Mouse (Mus musculus): Measurements from ENCODE around the gene Phf19. TPM values are rescaled to one million over a fixed set of nuclear protein-coding genes. Genes with fewer than 3 reads are reported as not detected.

The Phf19 gene
- polyA plus RNA-seq, 1 experiment from 2014 or later: 1.3 TPM

- Histone ChIP-seq H3K4me2 (replicated peaks; ENCODE audit: low read depth, low read length) (no peak overlapping the region), H3K9me3 (ENCODE audit: low read length) (no peaks in the 10 kb centered on the region), H3K27ac (ENCODE audit: low read length) (no peak overlapping the region), H3K9ac (replicated peaks; ENCODE audit: low read depth) (no peak overlapping the region), H3K27me3 (replicated peaks; ENCODE audit: insufficient read depth, low read length) (no peaks in the 10 kb centered on the region), H3K36me3 (ENCODE audit: insufficient read depth, low read length) (no peaks in the 10 kb centered on the region), H3K4me1 (ENCODE audit: insufficient read depth, low read depth, low read length) (no peaks in the 10 kb centered on the region), H3K4me3 (ENCODE audit: low read depth, low read length) (no peak overlapping the region)
- DNase-seq (ENCODE audit: low spot score) (no peak), ATAC-seq (no peak)
- no peak for TF ChIP-seq EP300 (IDR thresholded peaks at IDR 0.05)
- TF ChIP-seq CTCF (IDR thresholded peaks at IDR 0.05): no peak
- 85% methylated on average over 10 of the region's 10 CpGs for WGBS
These were observed 33.8 kb downstream of the Phf19 start for GRCm38 (mm10) chr2:34880054-34880453.

DNA sequence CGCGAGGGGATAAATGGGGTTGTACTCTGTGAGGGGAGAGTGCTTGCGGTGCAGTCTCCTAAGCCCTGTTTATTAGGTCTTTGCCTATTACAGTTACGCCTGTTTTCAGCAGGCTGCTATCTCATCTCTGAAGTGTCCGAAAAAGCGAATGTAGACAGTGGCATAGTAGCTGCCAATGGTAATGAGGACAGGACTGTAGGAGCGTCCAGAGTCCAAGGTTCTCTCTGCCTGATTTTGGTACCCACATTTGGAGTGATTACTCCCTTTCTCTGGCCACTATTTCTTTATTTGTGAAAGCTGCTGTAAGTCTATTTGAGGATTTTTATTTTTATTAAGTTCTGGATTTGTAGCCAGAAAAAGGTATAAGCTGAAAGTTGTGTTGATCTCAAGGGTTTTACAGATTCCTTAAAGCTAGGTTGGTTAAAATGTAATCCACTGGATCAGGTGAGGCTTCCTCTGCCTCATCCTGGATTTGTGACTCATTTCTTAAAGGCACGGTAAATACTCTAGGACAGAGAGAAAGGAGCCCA, 38.9 kb downstream of the Phf19 start, which contains the start of gene Psmd5:
Psmd5 (minus strand) TSS at position 153 of the 530 bp plus-strand sequence.
- Histone ChIP-seq H3K9me3 (ENCODE audit: low read length) (no peaks in the 10 kb centered on the region), H3K36me3 (ENCODE audit: insufficient read depth, low read length) (no peaks in the 10 kb centered on the region), H3K9ac (replicated peaks; ENCODE audit: low read depth) (peak within 1 kb of the TSS; percentile 48; the same call in 1 of the 2 replicates), H3K4me3 (ENCODE audit: low read depth, low read length) (peak within 1 kb of the TSS; percentile 36), H3K4me2 (replicated peaks; ENCODE audit: low read depth, low read length) (peak within 1 kb of the TSS; percentile 64), H3K4me1 (ENCODE audit: insufficient read depth, low read depth, low read length) (peaks cover 6% of the 10 kb centered on the region; the same call in 1 of the 2 replicates), H3K27me3 (replicated peaks; ENCODE audit: insufficient read depth, low read length) (no peaks in the 10 kb centered on the region), H3K27ac (ENCODE audit: low read length) (peak within 1 kb of the TSS; percentile 82)
- TF ChIP-seq CTCF (IDR thresholded peaks at IDR 0.05) (no peak; the same call in 1 of the 2 replicates), EP300 (IDR thresholded peaks at IDR 0.05) (no peak)
- ATAC-seq: no peak
- no peak for DNase-seq (ENCODE audit: low spot score)
- WGBS: 18% methylated on average over 8 of the region's 8 CpGs

- peak within 1 kb of the TSS; percentile 36 for H3K4me3 ChIP-seq (ENCODE audit: low read depth, low read length)
- H3K9ac ChIP-seq (replicated peaks; ENCODE audit: low read depth): peak within 1 kb of the TSS; percentile 48; the same call in 1 of the 2 replicates
- no peaks in the 10 kb centered on the region for H3K36me3 ChIP-seq (ENCODE audit: insufficient read depth, low read length)
- H3K27me3 ChIP-seq (replicated peaks; ENCODE audit: insufficient read depth, low read length): no peaks in the 10 kb centered on the region
- ATAC-seq: peak; percentile 21
- 4% methylated on average over 14 of the region's 14 CpGs for WGBS
- no peak for TF ChIP-seq EP300 (IDR thresholded peaks at IDR 0.05)
- TF ChIP-seq CTCF (IDR thresholded peaks at IDR 0.05): no peak
- H3K4me1 ChIP-seq (ENCODE audit: insufficient read depth, low read depth, low read length): peaks cover 6% of the 10 kb centered on the region; the same call in 1 of the 2 replicates
- peak within 1 kb of the TSS; percentile 64 for H3K4me2 ChIP-seq (replicated peaks; ENCODE audit: low read depth, low read length)
- DNase-seq (ENCODE audit: low spot score): peak; percentile 69
- H3K9me3 ChIP-seq (ENCODE audit: low read length): no peaks in the 10 kb centered on the region
- H3K27ac ChIP-seq (ENCODE audit: low read length): peak within 1 kb of the TSS; percentile 82
These were observed 39.6 kb downstream of the Phf19 start, which contains the start of gene Cutal for GRCm38 (mm10) chr2:34874271-34874670. TSS of gene Cutal (plus strand) at chr2:34874396.

- DNase-seq (ENCODE audit: low spot score) (peak; percentile 100), ATAC-seq (peak; percentile 97)
- WGBS: under 1% methylated on average over 67 of the region's 67 CpGs
- H3K9ac ChIP-seq (replicated peaks; ENCODE audit: low read depth): peak overlapping the region; percentile 76
- TF ChIP-seq CTCF (IDR thresholded peaks at IDR 0.05): no peak
- TF ChIP-seq EP300 (IDR thresholded peaks at IDR 0.05): peak; percentile 99
- H3K27ac ChIP-seq (ENCODE audit: low read length): peak overlapping the region; percentile 96
- peaks cover 6% of the 10 kb centered on the region; the same call in 1 of the 2 replicates for H3K4me1 ChIP-seq (ENCODE audit: insufficient read depth, low read depth, low read length)
- peaks cover under 1% of the 10 kb centered on the region; the same call in 1 of the 2 replicates for H3K36me3 ChIP-seq (ENCODE audit: insufficient read depth, low read length)
- peak overlapping the region; percentile 79 for H3K4me2 ChIP-seq (replicated peaks; ENCODE audit: low read depth, low read length)
- H3K4me3 ChIP-seq (ENCODE audit: low read depth, low read length): peak overlapping the region; percentile 90
- H3K9me3 ChIP-seq (ENCODE audit: low read length): no peaks in the 10 kb centered on the region
- no peaks in the 10 kb centered on the region for H3K27me3 ChIP-seq (replicated peaks; ENCODE audit: insufficient read depth, low read length)
These were observed 43.0 kb downstream of the Phf19 start for GRCm38 (mm10) chr2:34870520-34871474.

DNA sequence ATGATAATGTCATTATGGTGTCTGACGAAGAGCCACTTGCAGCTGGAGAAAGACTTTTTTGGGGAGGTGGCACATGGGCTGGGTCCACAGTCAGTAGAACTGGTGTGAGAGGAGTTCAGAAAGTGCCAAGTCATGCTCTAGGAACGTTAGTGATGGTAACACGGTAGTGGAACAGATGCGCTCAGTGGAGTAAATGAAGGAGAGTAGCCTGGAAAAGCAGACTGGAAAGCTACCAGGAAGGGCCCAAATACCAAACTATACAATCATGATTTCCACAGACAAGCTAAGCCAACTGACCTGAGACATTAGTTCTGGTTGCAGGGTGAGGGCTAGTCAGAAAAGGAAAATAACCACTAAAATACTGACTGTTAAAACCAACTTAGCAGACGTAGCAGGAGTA, 44.1 kb downstream of the Phf19 start:
- Histone ChIP-seq H3K4me2 (replicated peaks; ENCODE audit: low read depth, low read length) (peak overlapping the region; percentile 79), H3K36me3 (ENCODE audit: insufficient read depth, low read length) (peaks cover 10% of the 10 kb centered on the region), H3K4me1 (ENCODE audit: insufficient read depth, low read depth, low read length) (peaks cover 6% of the 10 kb centered on the region; the same call in 1 of the 2 replicates), H3K27me3 (replicated peaks; ENCODE audit: insufficient read depth, low read length) (no peaks in the 10 kb centered on the region), H3K4me3 (ENCODE audit: low read depth, low read length) (peak overlapping the region; percentile 90; the same call in 1 of the 2 replicates), H3K9me3 (ENCODE audit: low read length) (no peaks in the 10 kb centered on the region), H3K9ac (replicated peaks; ENCODE audit: low read depth) (peak overlapping the region; percentile 41; the same call in 1 of the 2 replicates), H3K27ac (ENCODE audit: low read length) (no peak overlapping the region)
- ATAC-seq (no peak), DNase-seq (ENCODE audit: low spot score) (peak; percentile 39)
- 29% methylated on average over 5 of the region's 5 CpGs for WGBS
- TF ChIP-seq EP300 (IDR thresholded peaks at IDR 0.05) (no peak), CTCF (IDR thresholded peaks at IDR 0.05) (no peak)

GRCm38 (mm10) chr2:34857728-34858127, 56.1 kb downstream of the Phf19 start:
- Histone ChIP-seq H3K27me3 (replicated peaks; ENCODE audit: insufficient read depth, low read length) (no peaks in the 10 kb centered on the region), H3K9ac (replicated peaks; ENCODE audit: low read depth) (no peak overlapping the region), H3K4me2 (replicated peaks; ENCODE audit: low read depth, low read length) (no peak overlapping the region), H3K9me3 (ENCODE audit: low read length) (no peaks in the 10 kb centered on the region), H3K4me1 (ENCODE audit: insufficient read depth, low read depth, low read length) (no peaks in the 10 kb centered on the region), H3K27ac (ENCODE audit: low read length) (no peak overlapping the region), H3K4me3 (ENCODE audit: low read depth, low read length) (no peak overlapping the region), H3K36me3 (ENCODE audit: insufficient read depth, low read length) (peaks cover 34% of the 10 kb centered on the region)
- DNase-seq (ENCODE audit: low spot score): no peak
- no peak for TF ChIP-seq CTCF (IDR thresholded peaks at IDR 0.05)
- 92% methylated on average over 8 of the region's 8 CpGs for WGBS
- no peak for ATAC-seq
